Mouse (Mus musculus) kidney, adult 11 months (tissue): ENCODE measurements around the gene Gm14151.
A peak's percentile ranks its signal among the peaks of the same experiment; 100 is the strongest.
"Not testable (repeated sequence)": the region's sequence is repeated elsewhere in the genome, so short reads cannot be mapped to it uniquely, and the experiment has no call there.

ENCODE experiments used
- DNase-seq: peaks from one replicate; pipeline ENCODE4 v3.0.0; 2022

The Gm14151 gene

GRCm38 (mm10) chr2:151092250-151092649 lies at the start of gene Gm14151:
TSS of gene Gm14151 (minus strand) at chr2:151092350.
- not testable (repeated sequence) for DNase-seq

GRCm38 (mm10) chr2:151097945-151098344 lies 5.8 kb upstream of the Gm14151 start, which contains the start of gene Gm14147:
TSS of gene Gm14147 (plus strand) at chr2:151098245.
- DNase-seq: not testable (repeated sequence)

- no peak for DNase-seq
These were observed 35.5 kb downstream of the Gm14151 start for GRCm38 (mm10) chr2:151056637-151057036.

GRCm38 (mm10) chr2:151040411-151040810 lies 51.7 kb downstream of the Gm14151 start:
- no peak for DNase-seq

GRCm38 (mm10) chr2:151039726-151040125 lies 52.4 kb downstream of the Gm14151 start:
- no peak for DNase-seq

DNA sequence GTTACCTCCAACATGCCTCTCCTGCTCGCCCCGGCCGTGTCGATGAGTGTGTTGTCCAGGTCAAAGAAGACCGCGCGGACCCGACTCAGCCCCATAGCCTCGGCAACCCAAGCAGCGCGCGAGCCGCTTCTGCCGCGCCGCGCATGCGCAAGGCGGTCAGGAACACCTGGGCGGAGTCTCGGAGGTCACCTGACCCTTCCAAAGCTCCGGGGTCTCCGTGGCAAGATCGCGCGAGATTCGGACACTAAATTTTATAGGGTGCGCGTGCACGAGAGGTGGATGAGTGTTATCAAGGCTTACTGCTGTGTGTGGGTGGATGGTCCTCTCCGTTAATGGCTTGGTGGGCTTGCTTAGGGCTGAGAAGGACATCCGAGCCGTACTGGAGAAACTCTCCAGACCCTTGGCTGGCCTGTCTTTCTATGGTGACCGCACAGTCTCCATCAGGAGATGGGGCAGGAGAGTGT lies 52.9 kb downstream of the Gm14151 start, which contains the start of the genes Ninl and Nanp:
Gene Ninl (minus strand): TSS at position 151 of the 464 bp plus-strand sequence.
Gene Nanp (minus strand): TSS at position 167 of the 464 bp plus-strand sequence.
- peak; percentile 93 for DNase-seq

- no peak for DNase-seq
These were observed 53.3 kb downstream of the Gm14151 start for GRCm38 (mm10) chr2:151038811-151039222.

DNA sequence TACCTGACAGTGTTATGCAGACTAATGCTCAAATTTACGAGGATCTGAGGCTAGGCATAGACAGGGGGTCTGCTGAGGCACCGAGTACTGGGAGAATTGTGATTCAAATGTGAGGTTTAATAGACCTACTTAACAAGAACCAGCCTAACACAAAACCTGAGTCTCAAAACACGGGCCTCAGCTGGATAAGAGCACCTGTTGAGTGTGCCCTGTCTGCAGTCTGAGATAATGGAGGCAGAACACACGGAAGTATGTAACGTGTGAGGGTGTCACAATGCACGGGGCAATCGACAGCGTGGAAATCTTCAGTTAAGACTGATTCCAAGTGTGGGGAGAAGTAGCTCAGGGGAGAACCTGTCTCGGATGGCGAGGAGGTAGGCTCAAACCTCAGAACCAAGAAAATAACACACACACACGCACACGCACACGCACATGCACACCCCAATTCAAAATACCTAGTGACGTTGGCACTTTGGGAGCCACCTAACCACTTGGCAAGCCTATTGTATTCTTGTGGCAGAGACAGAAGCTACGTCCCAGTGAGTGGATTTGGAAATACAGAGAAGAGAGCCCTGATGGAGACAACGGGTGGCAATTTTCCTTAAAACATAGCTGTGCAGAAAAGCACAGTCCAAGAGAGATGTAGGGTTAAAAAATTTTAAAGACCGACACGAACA lies 54.1 kb downstream of the Gm14151 start:
- no peak for DNase-seq

GRCm38 (mm10) chr2:151037292-151037691 lies 54.9 kb downstream of the Gm14151 start:
- DNase-seq: no peak
